Mouse (Mus musculus) skeletal muscle tissue, adult 2 months (tissue): Measurements from ENCODE around the gene Lrp8.

Source experiments
- DNase-seq: peaks from one replicate; pipeline ENCODE4 v3.0.0-alpha.2; 2012; ENCODE audit warnings: low read depth, low spot score

Gene Lrp8

GRCm38 (mm10) chr4:107844971-107845370 is 42.9 kb downstream of the Lrp8 start:
- no peak for DNase-seq

- DNase-seq = no peak
These were observed 44.7 kb downstream of the Lrp8 start for GRCm38 (mm10) chr4:107846795-107847194.

GRCm38 (mm10) chr4:107848546-107848945 is 46.5 kb downstream of the Lrp8 start:
- no peak for DNase-seq

- DNase-seq = no peak
These were observed 47.6 kb downstream of the Lrp8 start for GRCm38 (mm10) chr4:107849621-107850020.

GRCm38 (mm10) chr4:107850091-107850490 is 48.0 kb downstream of the Lrp8 start:
- DNase-seq = no peak

- DNase-seq = no peak
These were observed 51.3 kb downstream of the Lrp8 start for GRCm38 (mm10) chr4:107853333-107853732.

- no peak for DNase-seq
These were observed 51.8 kb downstream of the Lrp8 start for GRCm38 (mm10) chr4:107853836-107854235.

DNA sequence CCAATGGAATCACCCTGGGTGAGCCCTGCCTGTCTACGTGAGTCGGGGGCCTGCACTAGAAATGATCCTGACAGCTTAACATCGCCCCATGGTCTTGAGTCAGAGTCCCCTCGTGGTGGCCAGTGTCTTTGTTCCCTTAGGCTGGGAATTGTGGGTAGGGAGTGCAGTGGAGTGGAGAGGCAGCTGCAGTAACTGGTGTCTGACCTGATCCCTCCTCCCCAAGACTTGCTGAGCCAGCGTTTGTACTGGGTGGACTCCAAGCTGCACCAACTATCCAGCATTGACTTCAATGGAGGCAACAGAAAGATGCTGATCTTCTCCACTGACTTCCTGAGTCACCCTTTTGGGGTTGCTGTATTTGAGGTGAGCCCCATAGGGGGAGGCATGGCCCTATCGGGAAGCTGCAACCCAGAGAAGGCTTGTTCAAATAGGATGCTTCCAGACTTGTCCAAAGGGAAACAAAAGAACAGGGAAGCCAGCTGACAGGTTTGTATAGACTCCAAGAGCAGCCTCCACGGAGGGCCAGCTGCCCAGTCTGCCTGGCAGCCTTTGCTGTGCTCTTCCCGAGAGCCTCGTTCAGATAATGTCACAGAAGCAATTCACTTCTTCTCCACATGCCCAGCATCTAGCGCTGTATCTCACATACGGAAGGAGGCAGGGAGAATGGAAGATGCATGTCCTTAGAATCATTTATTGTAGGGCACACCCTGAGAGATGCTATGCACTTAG is 55.1 kb downstream of the Lrp8 start:
- no peak for DNase-seq

GRCm38 (mm10) chr4:107858995-107859394 is 56.9 kb downstream of the Lrp8 start:
- no peak for DNase-seq

GRCm38 (mm10) chr4:107864866-107865265 is 62.8 kb downstream of the Lrp8 start:
- no peak for DNase-seq

DNA sequence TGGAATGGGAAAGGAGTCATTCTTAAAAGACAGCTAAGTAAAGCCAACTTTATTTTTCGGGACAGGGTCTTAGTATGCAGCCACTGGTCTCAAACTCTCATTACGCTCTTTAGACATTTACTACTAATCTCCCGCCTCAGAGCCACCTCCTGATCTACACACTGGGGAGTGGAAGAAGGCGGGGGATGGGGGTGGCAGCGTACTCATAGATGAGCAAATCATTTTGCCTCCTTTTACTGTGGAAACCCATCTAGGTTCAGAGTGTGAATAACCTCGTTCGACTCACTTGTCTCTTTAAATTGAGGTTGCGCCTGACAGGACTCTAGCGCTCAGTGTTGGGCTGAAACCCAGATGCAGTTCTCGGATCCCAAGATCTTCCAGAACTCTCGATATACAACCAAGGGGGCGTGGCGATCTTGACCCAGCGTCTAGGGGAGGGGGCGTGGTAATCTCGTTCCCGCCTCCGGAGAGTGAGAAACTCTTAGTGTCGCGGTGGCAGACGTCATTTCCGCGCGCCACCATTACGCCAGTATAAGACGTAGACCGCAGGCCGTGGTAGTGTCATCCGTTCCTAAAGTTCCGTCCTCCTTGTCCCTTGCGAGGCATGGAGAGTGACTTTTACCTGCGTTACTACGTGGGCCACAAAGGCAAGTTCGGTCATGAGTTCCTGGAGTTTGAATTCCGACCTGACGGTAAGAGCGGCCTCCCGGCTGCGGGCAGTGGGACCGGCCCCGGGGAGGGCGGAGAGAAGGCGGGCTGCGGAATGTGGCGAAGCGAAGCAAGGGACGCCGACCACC is 77.4 kb downstream of the Lrp8 start, which contains the start of gene Magoh:
Gene Magoh (plus strand): TSS at position 502 of the 797 bp plus-strand sequence.
- DNase-seq = peak; percentile 93

- no peak for DNase-seq
These were observed 79.6 kb downstream of the Lrp8 start for GRCm38 (mm10) chr4:107881631-107882030.

- no peak for DNase-seq
These were observed 84.3 kb downstream of the Lrp8 start for GRCm38 (mm10) chr4:107886371-107886770.

- no peak for DNase-seq
These were observed 87.3 kb downstream of the Lrp8 start for GRCm38 (mm10) chr4:107889385-107889730.

- DNase-seq = peak; percentile 94
These were observed 87.8 kb downstream of the Lrp8 start, which contains the start of gene 0610037L13Rik for GRCm38 (mm10) chr4:107889731-107890432. Gene 0610037L13Rik (plus strand): TSS chr4:107889813.

DNA sequence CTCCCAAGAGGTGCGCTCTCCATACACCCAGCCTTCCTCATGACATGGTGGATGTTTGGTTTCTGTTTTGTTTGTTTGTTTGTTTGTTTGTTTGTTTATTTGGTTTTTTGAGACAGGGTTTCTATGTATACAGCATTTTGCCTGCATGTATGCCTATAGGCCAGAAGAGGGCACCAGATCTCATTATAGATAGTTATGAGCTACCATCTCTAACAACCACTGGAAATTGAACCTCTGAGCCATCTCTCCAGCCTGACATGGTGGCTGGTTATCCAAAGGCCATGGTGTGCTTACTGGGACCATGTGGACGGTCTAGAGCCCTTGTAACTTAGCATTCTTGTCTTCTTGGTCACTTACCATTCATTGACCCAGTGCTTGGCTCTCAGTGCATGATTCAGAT is 90.6 kb downstream of the Lrp8 start:
- DNase-seq = no peak

GRCm38 (mm10) chr4:107899211-107899927 is 97.3 kb downstream of the Lrp8 start:
- no peak for DNase-seq

DNA sequence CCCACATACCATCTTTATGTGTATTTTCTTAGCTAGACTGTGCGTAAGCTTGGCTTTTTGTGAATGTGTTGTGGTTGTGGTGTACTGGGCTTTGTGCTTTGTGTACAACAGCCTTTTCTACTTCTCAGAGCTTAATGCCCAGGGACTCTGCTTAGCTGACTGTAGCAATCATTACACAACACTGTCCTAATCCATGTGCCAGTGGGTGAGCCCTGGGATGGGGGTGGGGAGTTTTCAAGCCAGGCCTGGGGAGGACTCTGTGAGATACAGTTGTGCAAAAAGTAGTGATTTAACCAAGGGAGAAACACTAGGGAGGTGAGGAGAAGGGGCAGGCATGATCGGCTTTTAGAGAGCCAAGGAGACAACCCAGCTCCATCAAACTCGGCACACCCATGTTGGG is 98.1 kb downstream of the Lrp8 start:
- no peak for DNase-seq

- no peak for DNase-seq
These were observed 102.2 kb downstream of the Lrp8 start for GRCm38 (mm10) chr4:107904252-107904651.

GRCm38 (mm10) chr4:107906561-107906960 is 104.5 kb downstream of the Lrp8 start:
- DNase-seq = no peak

GRCm38 (mm10) chr4:107910020-107910419 is 108.0 kb downstream of the Lrp8 start:
- DNase-seq = no peak

DNA sequence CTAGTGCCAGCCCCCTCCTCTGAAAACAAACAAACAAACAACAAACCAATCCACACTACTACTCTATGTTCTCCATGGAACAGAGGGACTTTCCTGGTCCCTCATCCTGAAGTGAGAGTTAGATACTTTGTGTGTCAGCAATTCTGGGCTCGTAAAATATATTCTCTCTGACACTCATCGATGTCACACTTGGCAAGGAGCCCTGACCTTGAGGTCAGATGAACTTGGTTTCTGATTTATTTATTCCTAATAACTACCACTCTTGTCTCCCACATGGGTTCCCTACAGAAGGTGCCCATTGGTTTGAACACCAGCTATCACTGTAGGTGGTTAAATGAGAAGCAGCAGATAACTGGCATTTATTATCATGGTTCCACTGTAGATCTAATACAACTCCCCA is 118.3 kb downstream of the Lrp8 start:
- DNase-seq = no peak
